Mouse (Mus musculus): ENCODE data around the gene Hmga1. TPM values are rescaled to one million over a fixed set of nuclear protein-coding genes. Genes with fewer than 3 reads are reported as not detected.
A peak's percentile ranks its signal among the peaks of the same experiment; 100 is the strongest.

The Hmga1 gene
- polyA plus RNA-seq (2015; fragmentation: Nextera tagmentation; extraction: Ambion mirVana) = 193 and 215 TPM in 2 replicates

DNA sequence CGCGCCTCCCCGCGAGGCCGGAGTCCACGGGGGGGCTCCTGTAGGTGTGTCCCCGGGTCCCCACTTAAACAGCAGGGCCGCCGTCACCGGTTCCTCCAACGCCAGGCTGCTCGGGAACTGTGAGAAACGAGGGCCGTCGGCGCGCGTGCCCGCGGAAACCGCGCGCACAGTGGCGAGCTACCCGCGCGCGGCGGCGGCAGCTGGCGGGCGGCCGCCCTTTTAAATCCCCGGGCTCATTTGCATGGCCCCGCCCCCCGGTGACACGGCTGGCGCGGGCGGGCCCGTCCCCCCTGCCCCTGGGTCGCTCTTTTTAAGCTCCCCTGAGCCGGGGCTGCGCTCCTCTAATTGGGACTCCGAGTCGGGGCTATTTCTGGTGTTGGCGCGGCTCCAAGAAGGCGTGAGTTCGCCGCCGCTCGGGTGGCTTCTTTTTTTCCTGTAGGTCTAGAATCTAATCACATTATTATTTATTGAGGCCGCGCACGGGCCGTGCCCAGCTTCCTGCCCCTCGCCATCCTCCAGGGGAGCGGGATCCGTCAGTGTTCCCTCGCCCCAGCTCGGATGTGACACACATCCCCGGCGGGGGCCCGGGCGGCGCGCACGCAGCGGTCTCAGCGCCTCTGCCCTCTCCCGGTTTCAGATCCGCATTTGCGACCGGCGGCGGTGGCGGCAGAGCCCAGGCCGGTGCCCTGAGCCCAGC lies at the start of gene Hmga1:
Gene Hmga1 (plus strand): TSS at position 183 of the 697 bp plus-strand sequence.
- peak; percentile 61 for ATAC-seq (ENCODE audit: insufficient read depth, low FRiP score, low read depth)
- no peaks in the 10 kb centered on the region for H3K36me3 ChIP-seq
- peak within 1 kb of the TSS; percentile 62 for H3K9ac ChIP-seq
- H3K4me1 ChIP-seq = peaks cover 33% of the 10 kb centered on the region
- peak within 1 kb of the TSS; percentile 74 for H3K4me3 ChIP-seq (replicated peaks)
- peak within 1 kb of the TSS; percentile 88 for H3K4me2 ChIP-seq
- H3K9me3 ChIP-seq = no peaks in the 10 kb centered on the region
- no peaks in the 10 kb centered on the region for H3K27me3 ChIP-seq (replicated peaks)
- under 1% methylated on average over 78 of the region's 79 CpGs for WGBS
- peak within 1 kb of the TSS; percentile 93 for H3K27ac ChIP-seq

DNA sequence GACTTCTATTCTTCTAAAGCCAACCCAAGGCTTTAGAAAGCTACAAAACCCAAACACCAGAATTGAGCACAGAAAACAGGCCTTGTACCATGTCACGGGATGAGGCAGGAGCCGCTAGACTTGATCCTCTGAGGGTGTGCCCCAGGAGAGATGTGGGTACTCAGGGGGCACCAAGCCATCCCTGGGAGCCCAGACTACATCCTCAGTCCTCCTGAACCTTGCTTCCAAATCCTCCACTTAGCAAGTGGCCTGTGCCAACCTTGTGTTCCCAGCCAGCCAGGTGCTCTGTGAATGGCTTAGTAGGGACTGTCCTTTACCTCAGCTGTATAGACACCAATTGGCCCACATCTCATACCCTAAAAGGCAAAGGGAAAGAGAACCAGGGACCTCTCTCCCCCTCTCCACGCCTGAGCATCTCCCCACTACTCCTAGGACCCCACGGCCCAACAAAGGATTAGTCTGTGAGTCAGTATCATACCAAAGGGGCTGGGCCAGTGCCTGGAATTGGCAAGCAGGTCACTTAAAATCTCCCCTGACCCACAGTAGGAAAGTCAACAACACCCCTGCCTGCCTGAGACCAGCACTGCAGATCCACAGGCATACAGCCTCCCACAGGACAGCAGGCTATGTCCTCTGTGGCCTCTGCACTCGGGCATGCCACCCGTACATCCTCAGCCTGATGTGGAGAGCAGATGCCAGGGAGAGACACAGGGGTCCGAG lies 49.3 kb upstream of the Hmga1 start:
- Histone ChIP-seq H3K9me3 (no peaks in the 10 kb centered on the region), H3K4me1 (peaks cover 22% of the 10 kb centered on the region), H3K4me3 (replicated peaks) (no peak overlapping the region), H3K36me3 (no peaks in the 10 kb centered on the region), H3K27me3 (replicated peaks) (peaks cover 55% of the 10 kb centered on the region), H3K4me2 (no peak overlapping the region), H3K27ac (no peak overlapping the region), H3K9ac (no peak overlapping the region)
- ATAC-seq (ENCODE audit: insufficient read depth, low FRiP score, low read depth) = no peak
- WGBS = 83% methylated on average over 7 of the region's 7 CpGs

DNA sequence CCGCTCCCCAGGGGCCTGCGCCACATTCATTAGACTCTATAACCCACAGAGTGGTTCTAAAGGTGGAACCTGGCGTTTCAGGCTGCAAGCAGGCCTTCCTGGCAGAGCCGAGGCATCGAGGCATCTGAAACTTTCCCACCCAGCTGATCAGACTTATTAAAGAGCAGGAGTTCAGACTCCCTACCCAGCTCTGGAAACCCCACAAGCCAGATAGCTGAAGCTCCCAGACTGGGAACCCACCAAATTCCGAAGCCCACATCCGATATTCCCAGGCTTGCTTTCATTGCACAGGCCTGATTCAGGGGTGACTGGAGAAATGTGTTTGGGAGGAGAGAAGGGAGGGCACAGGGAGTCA lies 48.7 kb upstream of the Hmga1 start:
- ATAC-seq (ENCODE audit: insufficient read depth, low FRiP score, low read depth) = no peak
- Histone ChIP-seq H3K9ac (no peak overlapping the region), H3K4me3 (replicated peaks) (no peak overlapping the region), H3K9me3 (no peaks in the 10 kb centered on the region), H3K4me2 (no peak overlapping the region), H3K27me3 (replicated peaks) (peaks cover 61% of the 10 kb centered on the region), H3K27ac (no peak overlapping the region), H3K36me3 (no peaks in the 10 kb centered on the region), H3K4me1 (peaks cover 27% of the 10 kb centered on the region)
- 87% methylated on average over 7 of the region's 7 CpGs for WGBS

DNA sequence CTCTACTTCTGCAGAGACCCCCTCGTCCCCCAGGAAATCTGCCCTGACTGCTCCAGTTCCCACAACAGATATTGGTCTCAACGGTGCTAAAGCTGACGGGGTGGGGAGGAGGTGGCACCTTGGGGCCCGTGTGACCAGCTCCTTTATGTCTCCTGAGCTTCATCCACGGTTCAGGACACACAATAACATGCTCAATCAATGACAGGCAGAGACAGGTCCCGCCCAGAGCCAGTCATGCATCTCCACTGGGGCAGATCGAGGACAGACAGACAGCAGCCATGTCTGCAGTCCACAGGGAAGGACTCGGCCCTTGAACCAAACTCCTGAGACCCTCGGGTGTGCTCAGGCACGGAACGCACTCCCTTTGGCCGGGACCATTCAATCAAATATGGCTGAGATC lies 48.3 kb upstream of the Hmga1 start:
- no peak overlapping the region for H3K4me2 ChIP-seq
- no peak overlapping the region for H3K4me3 ChIP-seq (replicated peaks)
- H3K9ac ChIP-seq = no peak overlapping the region
- peaks cover 63% of the 10 kb centered on the region for H3K27me3 ChIP-seq (replicated peaks)
- WGBS = 64% methylated on average over 12 of the region's 12 CpGs
- H3K9me3 ChIP-seq = no peaks in the 10 kb centered on the region
- H3K27ac ChIP-seq = no peak overlapping the region
- no peaks in the 10 kb centered on the region for H3K36me3 ChIP-seq
- H3K4me1 ChIP-seq = peaks cover 29% of the 10 kb centered on the region
- ATAC-seq (ENCODE audit: insufficient read depth, low FRiP score, low read depth) = no peak

DNA sequence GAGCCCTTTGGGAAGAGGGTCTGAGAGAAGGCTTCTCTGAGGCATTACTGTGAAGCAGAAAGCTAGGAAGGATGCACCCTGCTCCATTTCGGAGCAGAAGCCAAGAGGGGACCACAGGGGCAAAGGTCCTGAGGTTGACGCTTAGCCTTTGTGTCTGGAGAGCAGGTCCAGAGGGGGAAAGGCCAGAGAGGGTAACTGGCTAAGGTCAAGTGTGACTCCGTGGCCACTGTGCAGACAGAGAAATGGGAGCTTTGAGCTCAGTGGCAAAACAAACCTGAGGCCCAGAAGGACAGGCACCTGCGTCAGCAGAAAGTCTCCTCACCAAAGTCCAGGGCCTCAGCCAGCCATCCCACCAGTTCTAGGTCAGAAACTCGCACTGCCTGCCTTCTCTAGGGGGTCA lies 47.8 kb upstream of the Hmga1 start:
- Histone ChIP-seq H3K4me1 (peaks cover 31% of the 10 kb centered on the region), H3K4me2 (no peak overlapping the region), H3K9ac (no peak overlapping the region), H3K4me3 (replicated peaks) (no peak overlapping the region), H3K27ac (no peak overlapping the region), H3K9me3 (no peaks in the 10 kb centered on the region), H3K27me3 (replicated peaks) (peaks cover 65% of the 10 kb centered on the region), H3K36me3 (no peaks in the 10 kb centered on the region)
- WGBS = 70% methylated on average over 5 of the region's 5 CpGs
- no peak for ATAC-seq (ENCODE audit: insufficient read depth, low FRiP score, low read depth)

DNA sequence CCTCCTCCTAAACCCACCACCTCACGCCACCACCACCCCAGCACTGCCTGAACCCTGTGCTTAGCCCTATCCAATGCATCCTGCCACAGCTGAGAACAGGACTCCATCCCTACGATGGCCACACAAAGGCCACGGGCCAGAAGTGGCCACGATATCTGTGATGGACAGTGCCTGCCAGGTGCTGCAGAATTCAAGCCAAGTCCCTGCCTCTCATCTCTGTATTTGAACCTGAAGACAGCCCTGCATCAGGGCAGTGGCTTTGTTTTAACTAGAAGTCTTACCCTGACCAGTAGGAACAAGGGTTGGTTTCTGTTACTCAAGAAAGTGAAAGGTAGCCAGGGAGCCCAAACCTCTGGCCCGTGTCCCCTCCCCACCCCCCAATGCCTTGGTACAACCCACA lies 47.2 kb upstream of the Hmga1 start:
- Histone ChIP-seq H3K9ac (no peak overlapping the region), H3K27ac (no peak overlapping the region), H3K4me2 (no peak overlapping the region), H3K27me3 (replicated peaks) (peaks cover 68% of the 10 kb centered on the region), H3K4me1 (peaks cover 31% of the 10 kb centered on the region), H3K36me3 (no peaks in the 10 kb centered on the region), H3K9me3 (no peaks in the 10 kb centered on the region), H3K4me3 (replicated peaks) (no peak overlapping the region)
- 80% methylated on average over 5 of the region's 5 CpGs for WGBS
- ATAC-seq (ENCODE audit: insufficient read depth, low FRiP score, low read depth) = no peak

DNA sequence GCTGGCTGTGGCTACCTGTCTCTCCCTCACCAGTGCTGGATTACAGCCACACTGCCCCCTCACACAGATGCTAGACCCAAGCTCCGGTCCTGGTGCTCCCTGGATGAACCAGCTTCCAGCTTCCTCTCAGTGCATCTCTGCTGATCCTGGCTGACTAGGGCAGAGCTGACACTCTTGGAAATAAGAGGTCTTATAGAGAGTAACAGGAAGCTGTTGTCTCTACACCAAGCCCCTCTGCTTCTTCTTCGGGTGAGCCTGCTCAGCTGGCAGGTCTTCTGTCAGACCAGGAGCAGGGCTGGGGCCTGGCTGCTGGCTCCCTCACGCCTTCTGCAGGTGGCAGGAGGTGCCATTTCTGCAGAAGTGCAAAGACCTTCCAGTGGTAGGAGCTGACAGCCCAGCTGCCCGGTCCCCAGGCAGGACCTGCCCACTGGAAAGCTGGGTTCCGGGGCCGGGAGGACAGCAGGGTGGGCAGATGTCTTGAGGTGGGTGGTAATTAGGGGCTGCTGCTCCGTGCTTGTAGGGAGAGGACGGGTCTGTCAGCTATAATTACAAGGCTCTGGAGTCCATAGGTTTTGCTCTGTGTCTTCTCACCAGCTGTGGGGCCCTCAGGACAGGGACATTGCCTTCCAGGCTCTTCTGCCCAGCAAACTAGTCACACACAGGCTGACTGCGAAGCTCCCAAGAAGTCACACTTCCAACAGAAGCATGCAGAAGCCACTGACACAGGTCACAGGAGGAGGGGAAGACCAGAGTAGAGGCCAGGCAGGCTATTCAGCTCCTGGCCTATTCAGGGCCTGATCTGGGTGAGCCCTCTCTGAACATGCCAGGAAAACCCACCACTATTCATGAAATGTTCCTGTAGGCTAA lies 45.8 kb upstream of the Hmga1 start:
- peaks cover 25% of the 10 kb centered on the region for H3K4me1 ChIP-seq
- no peaks in the 10 kb centered on the region for H3K9me3 ChIP-seq
- H3K27me3 ChIP-seq (replicated peaks) = peaks cover 70% of the 10 kb centered on the region
- WGBS = 55% methylated on average over 9 of the region's 9 CpGs
- no peak for ATAC-seq (ENCODE audit: insufficient read depth, low FRiP score, low read depth)
- no peak overlapping the region for H3K4me3 ChIP-seq (replicated peaks)
- no peak overlapping the region for H3K27ac ChIP-seq
- H3K4me2 ChIP-seq = no peak overlapping the region
- H3K36me3 ChIP-seq = no peaks in the 10 kb centered on the region
- no peak overlapping the region for H3K9ac ChIP-seq

DNA sequence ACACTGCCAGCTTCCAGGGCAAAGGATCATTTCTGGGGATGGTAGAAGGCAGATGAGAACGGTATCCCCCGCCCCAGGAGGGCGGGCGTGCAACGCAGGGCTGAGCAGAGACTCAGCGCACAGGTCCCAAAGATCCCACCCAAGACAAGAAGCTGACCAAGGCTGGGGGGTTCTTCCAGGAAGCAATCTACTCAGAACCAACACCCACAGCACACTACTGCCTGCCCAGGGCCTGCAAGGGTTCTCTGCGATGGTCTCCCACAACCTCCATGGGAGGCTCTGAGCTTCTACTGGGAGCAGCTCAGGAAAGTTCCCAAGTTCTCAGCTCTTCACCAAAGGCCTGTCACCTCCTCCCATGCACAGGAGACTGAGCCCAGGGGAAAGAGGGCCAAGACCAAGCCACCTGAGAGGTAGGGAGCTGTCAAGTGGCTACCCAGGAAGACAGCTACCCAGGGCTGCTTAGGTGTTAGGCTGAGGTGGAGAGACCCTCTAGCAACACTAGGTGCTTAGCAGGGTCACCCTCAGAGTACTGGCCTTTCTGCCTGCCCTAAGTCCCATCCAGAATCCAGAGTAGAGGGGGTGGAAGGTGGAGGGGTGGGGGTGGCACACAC lies 45.1 kb upstream of the Hmga1 start:
- ATAC-seq (ENCODE audit: insufficient read depth, low FRiP score, low read depth) = no peak
- 92% methylated on average over 7 of the region's 7 CpGs for WGBS
- H3K4me3 ChIP-seq (replicated peaks) = no peak overlapping the region

DNA sequence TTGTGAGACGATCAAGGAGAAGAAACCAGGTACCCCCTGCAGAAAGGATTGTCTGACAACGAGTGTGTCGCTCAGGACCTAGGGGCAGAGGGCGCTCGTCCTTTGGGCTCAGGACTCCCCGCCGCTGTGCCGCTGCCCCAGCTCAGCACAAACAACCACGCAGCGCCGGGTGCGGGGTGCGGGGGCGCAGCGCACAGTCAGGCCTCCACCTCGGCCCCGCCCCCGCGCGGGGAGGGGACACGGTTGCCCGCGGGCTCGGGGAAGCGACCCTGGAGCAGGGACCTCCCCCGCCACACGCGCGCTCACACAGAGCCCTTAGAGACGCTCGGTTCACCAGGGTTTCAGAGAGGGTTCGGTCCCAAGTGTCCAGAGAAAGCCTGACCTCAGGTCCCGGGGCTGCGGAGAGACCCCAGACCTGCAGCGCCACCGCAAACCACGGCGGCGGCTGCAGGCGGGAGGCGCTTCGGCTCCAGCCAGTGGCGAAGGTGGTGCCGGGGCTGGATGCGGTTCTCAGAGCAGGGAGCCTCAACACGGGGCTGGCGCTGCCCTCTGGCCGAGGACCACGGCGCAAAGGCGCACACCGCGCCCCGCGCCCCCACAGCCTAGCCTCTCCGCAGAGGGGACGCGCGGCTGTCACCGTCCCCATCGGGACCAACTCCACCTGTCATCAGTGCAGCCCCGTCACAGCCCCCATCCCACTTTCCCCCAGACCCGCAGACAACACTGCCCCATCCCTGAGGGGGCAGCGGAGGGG lies 44.3 kb upstream of the Hmga1 start:
- H3K27ac ChIP-seq = no peak overlapping the region
- no peak for ATAC-seq (ENCODE audit: insufficient read depth, low FRiP score, low read depth)
- 1% methylated on average over 60 of the region's 64 CpGs for WGBS
- peak overlapping the region; percentile 52 for H3K4me3 ChIP-seq (replicated peaks)
- H3K9me3 ChIP-seq = no peaks in the 10 kb centered on the region
- peaks cover 14% of the 10 kb centered on the region; the same call in 1 of the 2 replicates for H3K4me1 ChIP-seq
- peak overlapping the region; percentile 99 for H3K4me2 ChIP-seq
- H3K9ac ChIP-seq = no peak overlapping the region
- no peaks in the 10 kb centered on the region for H3K36me3 ChIP-seq
- peaks cover 76% of the 10 kb centered on the region for H3K27me3 ChIP-seq (replicated peaks)

More for the DNA sequence above, 45.1 kb upstream of the Hmga1 start:
- no peaks in the 10 kb centered on the region for H3K36me3 ChIP-seq
- H3K4me1 ChIP-seq = peaks cover 18% of the 10 kb centered on the region; the same call in 1 of the 2 replicates
- peaks cover 74% of the 10 kb centered on the region for H3K27me3 ChIP-seq (replicated peaks)
- H3K27ac ChIP-seq = no peak overlapping the region
- H3K9ac ChIP-seq = no peak overlapping the region
- H3K9me3 ChIP-seq = no peaks in the 10 kb centered on the region
- H3K4me2 ChIP-seq = no peak overlapping the region

DNA sequence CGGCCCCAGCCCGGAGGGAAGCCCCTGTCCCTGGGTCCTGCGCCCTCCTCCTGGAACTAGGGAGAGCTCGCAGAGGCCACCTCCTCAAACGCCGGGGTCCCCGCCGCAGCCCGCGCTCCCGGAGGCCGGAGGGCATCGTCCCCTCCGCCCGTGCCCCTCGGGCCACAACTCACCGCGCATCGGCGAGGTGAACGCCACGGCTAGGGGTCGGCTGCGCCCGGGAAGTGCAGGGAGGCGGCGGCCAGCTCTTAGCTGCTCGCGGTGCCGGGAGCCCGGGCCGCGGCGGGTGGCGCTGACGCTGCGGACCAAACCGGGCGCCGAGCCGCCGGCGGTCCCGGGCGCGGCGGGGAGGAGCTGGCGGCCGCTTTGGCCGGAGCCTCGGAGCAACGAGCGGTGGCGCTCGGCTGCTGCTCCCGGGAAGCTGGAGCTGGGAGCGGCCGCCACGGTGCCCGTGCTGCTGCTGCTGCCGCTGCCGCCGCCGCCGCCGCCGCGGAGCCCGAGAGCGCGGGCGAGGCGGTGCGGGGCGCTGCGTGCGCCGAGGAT lies 43.6 kb upstream of the Hmga1 start:
- peak overlapping the region; percentile 52 for H3K4me3 ChIP-seq (replicated peaks)
- under 1% methylated on average over 69 of the region's 78 CpGs for WGBS
- H3K27me3 ChIP-seq (replicated peaks) = peaks cover 81% of the 10 kb centered on the region
- H3K27ac ChIP-seq = no peak overlapping the region
- H3K4me2 ChIP-seq = peak overlapping the region; percentile 99
- peak overlapping the region; percentile 30 for H3K9ac ChIP-seq
- H3K36me3 ChIP-seq = no peaks in the 10 kb centered on the region
- no peak for ATAC-seq (ENCODE audit: insufficient read depth, low FRiP score, low read depth)
- H3K9me3 ChIP-seq = no peaks in the 10 kb centered on the region
- peaks cover 14% of the 10 kb centered on the region; the same call in 1 of the 2 replicates for H3K4me1 ChIP-seq
